Mouse (Mus musculus): ENCODE measurements around the gene Gm20547.
"Not testable (repeated sequence)": the region's sequence is repeated elsewhere in the genome, so short reads cannot be mapped to it uniquely, and the experiment has no call there.

GRCm38 (mm10) chr17:34901948-34902347, 20.1 kb upstream of the Gm20547 start:
- not testable (repeated sequence) for TF ChIP-seq CTCF (IDR thresholded peaks at IDR 0.05; ENCODE audit: control insufficient read depth, insufficient read depth, insufficient replicate concordance, low read depth, low read length); POLR2A (IDR thresholded peaks at IDR 0.05; ENCODE audit: control insufficient read depth, low read depth, low read length)

All from testis, adult 2 months (tissue).